Comparison of ENCODE assay signal across 15 mouse cellular contexts in genomic region chr9:108072481-108072924, GRCm38 (mm10). TPM values are rescaled to one million over a fixed set of nuclear protein-coding genes. Genes with fewer than 3 reads are reported as not detected.
DNase-seq lines count a peak whose midpoint lies in the region; ATAC-seq and TF ChIP-seq lines count a peak whose summit lies in the region.
"Had no signal": no experiment of that assay in that cellular context is flagged by ENCODE, and none has a peak within 500 bp of the region (broad histone marks: within the 10 kb centered on the region; RNA-seq: fewer than 3 reads in every experiment).

No protein-coding gene starts in this region.

- TF ChIP-seq CTCF in gastrocnemius, adult 2 months (IDR thresholded peaks at IDR 0.05), result no peak
- TF ChIP-seq CTCF in intestine, postnatal 0 days (IDR thresholded peaks at IDR 0.05; ENCODE audit: low read depth), result no peak

- H3K36me3 ChIP-seq in intestine, embryonic 15.5 days, result no peaks in the 10 kb centered on the region
- H3K36me3 ChIP-seq in intestine, postnatal 0 days (ENCODE audit: control insufficient read depth, insufficient read depth), result peaks cover 40% of the 10 kb centered on the region

- ATAC-seq in intestine, embryonic 15.5 days, result no peak
- no peak for ATAC-seq in intestine, postnatal 0 days
- ATAC-seq in megakaryocyte, adult 5-6 weeks (ENCODE audit: poor library complexity, severe bottlenecking), result no peak

- H3K9ac ChIP-seq in intestine, embryonic 15.5 days, result no peak overlapping the region
- H3K9ac ChIP-seq in intestine, postnatal 0 days (ENCODE audit: low read depth, low read length), result no peak overlapping the region

- no peak overlapping the region for H3K4me2 ChIP-seq in intestine, embryonic 15.5 days (replicated peaks)
- no peak overlapping the region for H3K4me2 ChIP-seq in intestine, postnatal 0 days (replicated peaks; ENCODE audit: low read depth)

- no peaks in the 10 kb centered on the region for H3K27me3 ChIP-seq in intestine, embryonic 15.5 days (replicated peaks)
- no peaks in the 10 kb centered on the region for H3K27me3 ChIP-seq in intestine, postnatal 0 days (replicated peaks; ENCODE audit: control insufficient read depth, insufficient read depth, low read length)

- peak overlapping the region; percentile 85 for H3K27ac ChIP-seq in gastrocnemius, adult 2 months
- H3K27ac ChIP-seq in intestine, embryonic 15.5 days, result peak overlapping the region; percentile 33; the same call in 1 of the 2 replicates
- H3K27ac ChIP-seq in intestine, postnatal 0 days (ENCODE audit: low read depth, low read length), result no peak overlapping the region

- H3K4me1 ChIP-seq in intestine, embryonic 15.5 days (replicated peaks), result peaks cover 10% of the 10 kb centered on the region
- H3K4me1 ChIP-seq in intestine, postnatal 0 days (replicated peaks; ENCODE audit: control insufficient read depth, insufficient read depth, low read length), result no peaks in the 10 kb centered on the region

- no peak for DNase-seq in gastrocnemius, adult 2 months
- DNase-seq in gastrocnemius, postnatal 4 days (ENCODE audit: low spot score in 2 of 2), result no peak
- DNase-seq in brain, adult 2 months (ENCODE audit: low read depth, low spot score), result peak; percentile 83
- DNase-seq in cerebellum, postnatal 10 days, result peak; percentile 53 to 67
- DNase-seq in left cerebral cortex, postnatal 25 days (ENCODE audit: low spot score in 2 of 2), result no peak
- DNase-seq: kidney, adult 18-20 months; kidney, postnatal 4 days; lung, adult 2 months; thymus, postnatal 4 days had no signal

- no peaks in the 10 kb centered on the region for H3K9me3 ChIP-seq in intestine, embryonic 15.5 days
- H3K9me3 ChIP-seq in intestine, postnatal 0 days (ENCODE audit: control insufficient read depth), result no peaks in the 10 kb centered on the region

- 61% methylated on average over 9 of the region's 9 CpGs for WGBS in intestine, embryonic 15.5 days
- WGBS in intestine, postnatal 0 days, result 59% methylated on average over 9 of the region's 9 CpGs

- intact Hi-C loops in gastrocnemius, adult 2 months (cut with DNase I), result no loop called here
- intact Hi-C loops in left cerebral cortex, postnatal 25 days (cut with DNase I), result no loop called here

- H3K4me3 ChIP-seq in gastrocnemius, adult 2 months, result peak overlapping the region; percentile 18
- no peak overlapping the region for H3K4me3 ChIP-seq in intestine, embryonic 15.5 days (replicated peaks)
- H3K4me3 ChIP-seq in intestine, postnatal 0 days (ENCODE audit: low read depth, low read length), result no peak overlapping the region

RNA-seq across cellular contexts. Expression of gene Mst1, which starts 7.7 kb away (rescaled TPM):
- not detected for total RNA-seq in gastrocnemius, adult 2 months (2021)
- total RNA-seq in gastrocnemius, postnatal 4 days (2021), result under 1 TPM in 1 of 2 experiments, not detected in 1; 0.36 TPM
- polyA plus RNA-seq in intestine, embryonic 15.5 days (2015; fragmentation: Nextera tagmentation; extraction: Ambion mirVana), result 0.98 and 2.2 TPM in 2 replicates
- 0.78 and 0.84 TPM in 2 replicates for polyA plus RNA-seq in intestine, postnatal 0 days (2015; fragmentation: Nextera tagmentation; extraction: Ambion mirVana)
- total RNA-seq in megakaryocyte, adult 5-6 weeks (2015), result 0.69 TPM in 1 of 2 replicates, not detected in the other
- not detected in 2 replicates for total RNA-seq in megakaryocyte, adult 5-6 weeks (2017)
- not detected for total RNA-seq in left cerebral cortex, postnatal 25 days (2021)
- total RNA-seq: left cerebral cortex, adult 18-20 months; monocyte, adult 5-6 weeks; neutrophil, adult 5-6 weeks had no signal

RNA-seq across cellular contexts. Expression of gene Rnf123, which starts 10.6 kb away (rescaled TPM):
- 100 to 1,000 TPM; 128 to 157 TPM for total RNA-seq in gastrocnemius, adult 2 months (2021)
- total RNA-seq in gastrocnemius, postnatal 4 days (2021), result 10 to 100 TPM; 83.8 to 94.8 TPM
- 18.6 and 23.7 TPM in 2 replicates for polyA plus RNA-seq in intestine, embryonic 15.5 days (2015; fragmentation: Nextera tagmentation; extraction: Ambion mirVana)
- polyA plus RNA-seq in intestine, postnatal 0 days (2015; fragmentation: Nextera tagmentation; extraction: Ambion mirVana), result 17.2 and 18.2 TPM in 2 replicates
- 27.8 and 30.7 TPM in 2 replicates for total RNA-seq in megakaryocyte, adult 5-6 weeks (2015)
- total RNA-seq in megakaryocyte, adult 5-6 weeks (2017), result 20.9 and 21.1 TPM in 2 replicates
- total RNA-seq in left cerebral cortex, postnatal 25 days (2021), result 10 to 100 TPM; 81.9 to 88.7 TPM

RNA-seq across cellular contexts. Expression of gene Amigo3, which starts 19.5 kb away (rescaled TPM):
- total RNA-seq in gastrocnemius, adult 2 months (2021), result 1 to 10 TPM; 1.5 to 3.1 TPM
- 1 to 10 TPM; 3.2 to 3.4 TPM for total RNA-seq in gastrocnemius, postnatal 4 days (2021)
- polyA plus RNA-seq in intestine, embryonic 15.5 days (2015; fragmentation: Nextera tagmentation; extraction: Ambion mirVana), result 3.1 and 3.2 TPM in 2 replicates
- 4.4 and 4.8 TPM in 2 replicates for polyA plus RNA-seq in intestine, postnatal 0 days (2015; fragmentation: Nextera tagmentation; extraction: Ambion mirVana)
- 1.2 and 1.5 TPM in 2 replicates for total RNA-seq in megakaryocyte, adult 5-6 weeks (2015)
- total RNA-seq in megakaryocyte, adult 5-6 weeks (2017), result 2.0 and 2.6 TPM in 2 replicates
- 1 to 10 TPM; 1.7 to 2.2 TPM for total RNA-seq in left cerebral cortex, postnatal 25 days (2021)

RNA-seq across cellular contexts. Expression of gene Apeh, which starts 21.9 kb away (rescaled TPM):
- 10 to 100 TPM; 30.6 to 33.4 TPM for total RNA-seq in gastrocnemius, adult 2 months (2021)
- total RNA-seq in gastrocnemius, postnatal 4 days (2021), result 10 to 100 TPM; 47.7 to 51.5 TPM
- 76.5 and 96.8 TPM in 2 replicates for polyA plus RNA-seq in intestine, embryonic 15.5 days (2015; fragmentation: Nextera tagmentation; extraction: Ambion mirVana)
- 82.6 and 98.4 TPM in 2 replicates for polyA plus RNA-seq in intestine, postnatal 0 days (2015; fragmentation: Nextera tagmentation; extraction: Ambion mirVana)
- 37.9 and 41.0 TPM in 2 replicates for total RNA-seq in megakaryocyte, adult 5-6 weeks (2015)
- 56.9 and 61.8 TPM in 2 replicates for total RNA-seq in megakaryocyte, adult 5-6 weeks (2017)
- 10 to 100 TPM; 29.8 to 36.9 TPM for total RNA-seq in left cerebral cortex, postnatal 25 days (2021)

RNA-seq across cellular contexts. Expression of gene Gmppb, which starts 23.5 kb away (rescaled TPM):
- total RNA-seq in gastrocnemius, adult 2 months (2021), result 1 to 10 TPM; 3.3 to 6.3 TPM
- 10 to 100 TPM; 18.2 to 20.6 TPM for total RNA-seq in gastrocnemius, postnatal 4 days (2021)
- 61.8 and 79.2 TPM in 2 replicates for polyA plus RNA-seq in intestine, embryonic 15.5 days (2015; fragmentation: Nextera tagmentation; extraction: Ambion mirVana)
- 146 and 154 TPM in 2 replicates for polyA plus RNA-seq in intestine, postnatal 0 days (2015; fragmentation: Nextera tagmentation; extraction: Ambion mirVana)
- 6.4 and 6.9 TPM in 2 replicates for total RNA-seq in megakaryocyte, adult 5-6 weeks (2015)
- total RNA-seq in megakaryocyte, adult 5-6 weeks (2017), result 14.0 and 19.1 TPM in 2 replicates
- total RNA-seq in left cerebral cortex, postnatal 25 days (2021), result 10 to 100 TPM; 16.7 to 17.5 TPM

Comparison
In these comparisons a context has a peak if more than half of its experiments do, and no peak if none do; other contexts are left out.
1. DNase-seq: peak in brain, adult 2 months (single experiment) and cerebellum, postnatal 10 days (2 of 2); none in gastrocnemius, adult 2 months (single experiment), gastrocnemius, postnatal 4 days (0 of 2) and left cerebral cortex, postnatal 25 days (0 of 2).